Mouse (Mus musculus): ENCODE data around the gene Arf1. TPM values are rescaled to one million over a fixed set of nuclear protein-coding genes. Genes with fewer than 3 reads are reported as not detected.

Gene Arf1
- polyA plus RNA-seq, 1 experiment from 2014 or later, result 655 TPM

DNA sequence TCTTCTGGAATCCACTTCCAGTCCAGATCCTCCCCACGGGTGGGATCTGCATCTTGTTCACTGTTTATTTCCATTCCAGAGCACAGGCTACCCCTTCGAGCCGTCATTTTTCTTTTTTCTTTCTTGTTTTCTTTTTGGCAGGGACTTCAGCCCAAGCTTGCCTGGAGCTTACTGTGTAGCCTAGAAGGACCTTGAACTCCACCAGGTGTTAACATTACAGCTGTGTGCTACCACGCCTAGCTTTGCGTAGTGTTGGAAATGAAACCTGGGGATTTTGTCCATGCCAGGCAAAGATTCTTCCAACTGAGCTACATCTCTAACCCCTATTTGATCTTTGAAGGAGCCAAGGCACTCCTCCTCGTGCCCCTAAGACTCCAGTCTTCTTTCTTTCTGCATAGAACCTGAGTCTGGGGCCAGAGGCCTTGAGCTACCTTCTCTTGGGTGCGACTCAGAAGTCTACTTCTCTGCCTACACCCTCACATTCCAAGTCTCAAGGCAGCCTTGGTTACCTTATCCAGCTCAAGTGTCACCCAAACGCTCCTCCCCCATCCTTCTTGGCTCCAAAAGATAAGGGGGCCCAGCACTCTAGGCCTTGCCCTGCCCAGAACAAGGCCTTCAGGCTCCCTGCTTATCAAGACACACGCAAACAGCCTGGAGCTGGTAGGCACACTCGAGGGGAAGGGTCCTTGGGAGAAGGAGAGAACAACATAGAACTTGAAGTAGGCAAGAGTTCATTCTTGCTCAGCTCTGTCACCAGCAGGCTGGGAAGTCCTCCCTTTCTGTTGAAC lies 32.8 kb upstream of the Arf1 start:
- no peak overlapping the region for H3K9ac ChIP-seq (replicated peaks; ENCODE audit: low read depth, low read length)
- peaks cover 13% of the 10 kb centered on the region for H3K27me3 ChIP-seq (ENCODE audit: control insufficient read depth, insufficient read depth, low read length)
- peak; percentile 89 for ATAC-seq (ENCODE audit: insufficient number of reproducible peaks, insufficient read depth, low FRiP score, low read depth)
- no peaks in the 10 kb centered on the region for H3K36me3 ChIP-seq (ENCODE audit: control insufficient read depth, insufficient read depth, low read length)
- H3K4me3 ChIP-seq (ENCODE audit: low read depth, low read length), result no peak overlapping the region
- no peak overlapping the region for H3K4me2 ChIP-seq (replicated peaks; ENCODE audit: low read depth, low read length)
- 63% methylated on average over 10 of the region's 10 CpGs for WGBS
- H3K9me3 ChIP-seq (ENCODE audit: control insufficient read depth, low read depth, low read length), result no peaks in the 10 kb centered on the region
- peaks cover 3% of the 10 kb centered on the region; the same call in 1 of the 2 replicates for H3K4me1 ChIP-seq (ENCODE audit: control insufficient read depth, insufficient read depth, low read length)
- H3K27ac ChIP-seq (ENCODE audit: low read length), result no peak overlapping the region

DNA sequence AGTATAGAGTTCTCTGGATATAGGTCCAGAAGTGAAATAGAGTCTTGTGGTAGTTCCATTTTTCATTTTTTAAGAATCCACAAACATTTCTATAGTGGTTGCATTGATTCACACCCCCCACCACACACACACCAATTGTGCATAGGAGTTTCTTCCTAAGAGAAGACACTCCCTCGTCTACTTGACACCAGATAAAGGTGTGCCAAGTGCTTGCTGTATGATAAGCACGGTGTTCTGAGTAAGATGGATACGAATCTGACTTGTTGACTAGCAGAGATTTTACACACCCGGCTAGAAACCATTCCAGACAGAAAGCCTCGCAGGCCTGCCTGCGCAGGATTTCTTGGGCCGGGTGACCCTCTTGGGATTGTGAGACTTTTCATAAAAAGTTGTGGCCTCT lies 31.6 kb upstream of the Arf1 start:
- 75% methylated on average over 7 of the region's 7 CpGs for WGBS
- no peak for ATAC-seq (ENCODE audit: insufficient number of reproducible peaks, insufficient read depth, low FRiP score, low read depth)
- H3K4me3 ChIP-seq (ENCODE audit: low read depth, low read length), result no peak overlapping the region

GRCm38 (mm10) chr11:59248101-59248500 lies 20.0 kb upstream of the Arf1 start:
- no peak for ATAC-seq (ENCODE audit: insufficient number of reproducible peaks, insufficient read depth, low FRiP score, low read depth)
- no peak overlapping the region for H3K9ac ChIP-seq (replicated peaks; ENCODE audit: low read depth, low read length)
- no peaks in the 10 kb centered on the region for H3K4me1 ChIP-seq (ENCODE audit: control insufficient read depth, insufficient read depth, low read length)
- WGBS, result 53% methylated on average over 10 of the region's 10 CpGs
- no peaks in the 10 kb centered on the region for H3K36me3 ChIP-seq (ENCODE audit: control insufficient read depth, insufficient read depth, low read length)
- H3K9me3 ChIP-seq (ENCODE audit: control insufficient read depth, low read depth, low read length), result no peaks in the 10 kb centered on the region
- H3K27ac ChIP-seq (ENCODE audit: low read length), result no peak overlapping the region
- H3K4me3 ChIP-seq (ENCODE audit: low read depth, low read length), result no peak overlapping the region
- H3K27me3 ChIP-seq (ENCODE audit: control insufficient read depth, insufficient read depth, low read length), result no peaks in the 10 kb centered on the region
- H3K4me2 ChIP-seq (replicated peaks; ENCODE audit: low read depth, low read length), result no peak overlapping the region

More for the DNA sequence above, 31.6 kb upstream of the Arf1 start:
- H3K9me3 ChIP-seq (ENCODE audit: control insufficient read depth, low read depth, low read length), result no peaks in the 10 kb centered on the region
- H3K4me2 ChIP-seq (replicated peaks; ENCODE audit: low read depth, low read length), result no peak overlapping the region
- H3K27ac ChIP-seq (ENCODE audit: low read length), result no peak overlapping the region
- 0 out of 2 replicates have a peak, but pooled peaks cover 3% of the 10 kb centered on the region for H3K27me3 ChIP-seq (ENCODE audit: control insufficient read depth, insufficient read depth, low read length)
- peaks cover 3% of the 10 kb centered on the region; the same call in 1 of the 2 replicates for H3K4me1 ChIP-seq (ENCODE audit: control insufficient read depth, insufficient read depth, low read length)
- no peak overlapping the region for H3K9ac ChIP-seq (replicated peaks; ENCODE audit: low read depth, low read length)
- H3K36me3 ChIP-seq (ENCODE audit: control insufficient read depth, insufficient read depth, low read length), result no peaks in the 10 kb centered on the region

DNA sequence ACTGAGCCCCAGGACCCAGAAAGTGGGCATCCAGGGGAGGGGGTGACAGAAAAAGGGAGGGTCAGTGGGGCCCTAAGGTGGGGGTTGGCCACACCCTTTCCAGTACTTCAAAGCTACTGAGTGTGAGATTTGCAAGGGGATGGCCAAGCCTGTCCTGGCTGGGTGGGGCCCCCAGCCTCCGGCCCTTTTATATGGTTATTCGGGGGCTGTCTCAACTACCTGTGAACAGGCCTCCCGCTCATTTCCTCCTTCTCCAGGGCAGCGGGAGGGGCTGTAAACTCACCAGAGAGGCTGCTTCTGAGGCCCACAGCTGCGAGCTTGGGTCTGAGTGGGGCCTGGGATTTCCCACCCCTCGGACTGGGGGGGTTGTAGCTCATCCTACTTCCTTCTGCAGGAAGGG lies 15.8 kb upstream of the Arf1 start:
- ATAC-seq (ENCODE audit: insufficient number of reproducible peaks, insufficient read depth, low FRiP score, low read depth), result no peak
- no peaks in the 10 kb centered on the region for H3K9me3 ChIP-seq (ENCODE audit: control insufficient read depth, low read depth, low read length)
- H3K36me3 ChIP-seq (ENCODE audit: control insufficient read depth, insufficient read depth, low read length), result no peaks in the 10 kb centered on the region
- no peaks in the 10 kb centered on the region for H3K27me3 ChIP-seq (ENCODE audit: control insufficient read depth, insufficient read depth, low read length)
- H3K4me3 ChIP-seq (ENCODE audit: low read depth, low read length), result no peak overlapping the region
- H3K9ac ChIP-seq (replicated peaks; ENCODE audit: low read depth, low read length), result no peak overlapping the region
- WGBS, result 23% methylated on average over 6 of the region's 6 CpGs
- H3K27ac ChIP-seq (ENCODE audit: low read length), result no peak overlapping the region
- no peak overlapping the region for H3K4me2 ChIP-seq (replicated peaks; ENCODE audit: low read depth, low read length)
- H3K4me1 ChIP-seq (ENCODE audit: control insufficient read depth, insufficient read depth, low read length), result no peaks in the 10 kb centered on the region

GRCm38 (mm10) chr11:59241841-59242240 lies 13.8 kb upstream of the Arf1 start:
- no peak overlapping the region for H3K27ac ChIP-seq (ENCODE audit: low read length)
- no peak overlapping the region for H3K4me2 ChIP-seq (replicated peaks; ENCODE audit: low read depth, low read length)
- no peaks in the 10 kb centered on the region for H3K9me3 ChIP-seq (ENCODE audit: control insufficient read depth, low read depth, low read length)
- H3K9ac ChIP-seq (replicated peaks; ENCODE audit: low read depth, low read length), result no peak overlapping the region
- no peak overlapping the region for H3K4me3 ChIP-seq (ENCODE audit: low read depth, low read length)
- H3K27me3 ChIP-seq (ENCODE audit: control insufficient read depth, insufficient read depth, low read length), result no peaks in the 10 kb centered on the region
- WGBS, result 11% methylated on average over 3 of the region's 3 CpGs
- no peak for ATAC-seq (ENCODE audit: insufficient number of reproducible peaks, insufficient read depth, low FRiP score, low read depth)
- H3K4me1 ChIP-seq (ENCODE audit: control insufficient read depth, insufficient read depth, low read length), result no peaks in the 10 kb centered on the region
- H3K36me3 ChIP-seq (ENCODE audit: control insufficient read depth, insufficient read depth, low read length), result no peaks in the 10 kb centered on the region

- Histone ChIP-seq H3K4me2 (replicated peaks; ENCODE audit: low read depth, low read length) (no peak overlapping the region), H3K36me3 (ENCODE audit: control insufficient read depth, insufficient read depth, low read length) (no peaks in the 10 kb centered on the region), H3K4me1 (ENCODE audit: control insufficient read depth, insufficient read depth, low read length) (no peaks in the 10 kb centered on the region), H3K4me3 (ENCODE audit: low read depth, low read length) (no peak overlapping the region), H3K9me3 (ENCODE audit: control insufficient read depth, low read depth, low read length) (no peaks in the 10 kb centered on the region), H3K9ac (replicated peaks; ENCODE audit: low read depth, low read length) (no peak overlapping the region), H3K27ac (ENCODE audit: low read length) (no peak overlapping the region), H3K27me3 (ENCODE audit: control insufficient read depth, insufficient read depth, low read length) (no peaks in the 10 kb centered on the region)
- no peak for ATAC-seq (ENCODE audit: insufficient number of reproducible peaks, insufficient read depth, low FRiP score, low read depth)
- WGBS, result 80% methylated on average over 4 of the region's 4 CpGs
Observed at GRCm38 (mm10) chr11:59239796-59240195, 11.7 kb upstream of the Arf1 start.

GRCm38 (mm10) chr11:59239428-59239785 lies 11.3 kb upstream of the Arf1 start:
- Histone ChIP-seq H3K4me1 (ENCODE audit: control insufficient read depth, insufficient read depth, low read length) (no peaks in the 10 kb centered on the region), H3K27ac (ENCODE audit: low read length) (no peak overlapping the region)
- ATAC-seq (ENCODE audit: insufficient number of reproducible peaks, insufficient read depth, low FRiP score, low read depth), result no peak

DNA sequence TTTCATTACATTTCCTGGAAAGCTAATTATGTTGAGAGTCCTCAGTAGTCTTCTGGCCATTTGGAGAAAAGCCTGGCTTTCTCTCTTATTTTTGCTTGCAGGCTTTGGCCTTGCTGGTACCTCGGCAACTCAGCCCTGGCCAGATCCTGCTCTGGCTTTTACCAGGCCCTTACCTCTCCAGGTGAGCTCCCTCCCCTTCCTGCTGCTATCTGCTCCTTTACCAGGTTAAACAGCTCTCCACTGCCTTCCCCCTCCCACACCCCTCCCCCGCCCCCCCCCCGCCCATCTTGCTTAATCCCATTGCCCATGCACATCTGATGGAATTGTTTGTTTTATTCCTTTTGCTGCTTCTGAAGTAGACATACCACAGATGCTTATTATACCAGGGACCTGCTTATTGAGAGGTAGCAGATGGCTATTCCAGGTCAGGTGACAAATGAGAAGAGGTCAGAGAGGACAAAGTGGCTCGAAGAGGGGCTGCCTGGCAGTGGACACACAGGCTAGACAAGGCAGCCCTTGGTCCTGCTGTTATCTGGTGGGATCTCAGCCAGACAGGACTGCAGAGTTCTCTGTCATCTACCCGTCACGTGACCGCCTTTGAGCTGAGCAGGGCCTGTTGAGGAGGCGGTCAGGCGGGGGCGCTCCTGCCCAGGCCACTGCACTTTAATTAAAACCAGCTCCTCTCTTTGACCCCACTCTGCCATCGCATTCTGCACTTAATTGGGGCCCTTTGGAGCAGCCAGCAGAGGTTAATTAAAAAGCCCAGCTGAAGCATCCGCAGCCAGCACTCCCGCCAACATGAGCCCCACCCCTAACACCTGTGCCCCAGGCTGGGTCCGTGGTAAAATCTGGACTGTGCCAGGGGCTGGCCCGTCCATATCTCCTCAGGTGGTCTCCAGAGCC lies 10.7 kb upstream of the Arf1 start:
- WGBS, result 6% methylated on average over 14 of the region's 15 CpGs
- Histone ChIP-seq H3K9me3 (ENCODE audit: control insufficient read depth, low read depth, low read length) (no peaks in the 10 kb centered on the region), H3K4me1 (ENCODE audit: control insufficient read depth, insufficient read depth, low read length) (no peaks in the 10 kb centered on the region), H3K9ac (replicated peaks; ENCODE audit: low read depth, low read length) (no peak overlapping the region), H3K4me2 (replicated peaks; ENCODE audit: low read depth, low read length) (no peak overlapping the region), H3K27me3 (ENCODE audit: control insufficient read depth, insufficient read depth, low read length) (no peaks in the 10 kb centered on the region), H3K27ac (ENCODE audit: low read length) (no peak overlapping the region), H3K4me3 (ENCODE audit: low read depth, low read length) (no peak overlapping the region), H3K36me3 (ENCODE audit: control insufficient read depth, insufficient read depth, low read length) (no peaks in the 10 kb centered on the region)
- ATAC-seq (ENCODE audit: insufficient number of reproducible peaks, insufficient read depth, low FRiP score, low read depth), result peak; percentile 10; the same call in 1 of the 2 replicates

More at GRCm38 (mm10) chr11:59239428-59239785, 11.3 kb upstream of the Arf1 start:
- no peaks in the 10 kb centered on the region for H3K36me3 ChIP-seq (ENCODE audit: control insufficient read depth, insufficient read depth, low read length)
- no peak overlapping the region for H3K4me3 ChIP-seq (ENCODE audit: low read depth, low read length)
- no peak overlapping the region for H3K4me2 ChIP-seq (replicated peaks; ENCODE audit: low read depth, low read length)
- no peaks in the 10 kb centered on the region for H3K9me3 ChIP-seq (ENCODE audit: control insufficient read depth, low read depth, low read length)
- H3K9ac ChIP-seq (replicated peaks; ENCODE audit: low read depth, low read length), result no peak overlapping the region
- WGBS, result 52% methylated on average over 4 of the region's 4 CpGs
- no peaks in the 10 kb centered on the region for H3K27me3 ChIP-seq (ENCODE audit: control insufficient read depth, insufficient read depth, low read length)

All from stomach, embryonic 14.5 days (tissue).